Mouse (Mus musculus) kidney, postnatal 25 days (tissue): ENCODE data around the gene Foxe1.

ENCODE experiments used
- DNase-seq, 2 experiments: peaks; one replicate each; pipeline ENCODE4 v3.0.0; 2021; ENCODE audit warnings: mixed read lengths in 2 of 2

Foxe1 gene

GRCm38 (mm10) chr4:46343596-46344260 lies at the start of gene Foxe1:
Gene Foxe1, plus strand, starts transcription at chr4:46343609.
- DNase-seq, result no peak

- DNase-seq, result peak; percentile 53 to 74
Observed at GRCm38 (mm10) chr4:46304071-46304470, 39.3 kb upstream of the Foxe1 start.

- peak; percentile 88 to 90 for DNase-seq
Observed at GRCm38 (mm10) chr4:46304757-46305384, 38.5 kb upstream of the Foxe1 start.

GRCm38 (mm10) chr4:46305436-46305835 lies 38.0 kb upstream of the Foxe1 start:
- DNase-seq, result no peak

GRCm38 (mm10) chr4:46307341-46307740 lies 36.1 kb upstream of the Foxe1 start:
- peak; percentile 59 to 69 for DNase-seq

- no peak for DNase-seq
Observed at GRCm38 (mm10) chr4:46307869-46308268, 35.5 kb upstream of the Foxe1 start.

GRCm38 (mm10) chr4:46311631-46312030 lies 31.8 kb upstream of the Foxe1 start:
- DNase-seq, result no peak

- no peak for DNase-seq
Observed at GRCm38 (mm10) chr4:46321730-46322389, 21.5 kb upstream of the Foxe1 start.

GRCm38 (mm10) chr4:46322715-46323114 lies 20.7 kb upstream of the Foxe1 start:
- DNase-seq, result no peak

GRCm38 (mm10) chr4:46328906-46329305 lies 14.5 kb upstream of the Foxe1 start:
- no peak for DNase-seq

GRCm38 (mm10) chr4:46335846-46336245 lies 7.6 kb upstream of the Foxe1 start:
- DNase-seq, result no peak

- DNase-seq, result no peak
Observed at GRCm38 (mm10) chr4:46337990-46338389, 5.4 kb upstream of the Foxe1 start.

- no peak for DNase-seq
Observed at GRCm38 (mm10) chr4:46339026-46339425, 4.4 kb upstream of the Foxe1 start.

GRCm38 (mm10) chr4:46339584-46339983 lies 3.8 kb upstream of the Foxe1 start:
- DNase-seq, result no peak

GRCm38 (mm10) chr4:46341831-46342680 lies 1.4 kb upstream of the Foxe1 start:
- no peak for DNase-seq

- no peak for DNase-seq
Observed at GRCm38 (mm10) chr4:46342711-46343286, 610 bp upstream of the Foxe1 start.

GRCm38 (mm10) chr4:46344288-46344687 lies 879 bp downstream of the Foxe1 start:
- peak in 1 of 2 experiments; percentile 12 for DNase-seq

GRCm38 (mm10) chr4:46345056-46345772 lies 1.8 kb downstream of the Foxe1 start:
- no peak for DNase-seq

- DNase-seq, result no peak
Observed at GRCm38 (mm10) chr4:46345773-46346100, 2.3 kb downstream of the Foxe1 start.

- no peak for DNase-seq
Observed at GRCm38 (mm10) chr4:46346221-46346620, 2.8 kb downstream of the Foxe1 start.

GRCm38 (mm10) chr4:46347141-46347540 lies 3.7 kb downstream of the Foxe1 start:
- no peak for DNase-seq
